Mouse (Mus musculus): Measurements from ENCODE around the gene Acap2.

DNA sequence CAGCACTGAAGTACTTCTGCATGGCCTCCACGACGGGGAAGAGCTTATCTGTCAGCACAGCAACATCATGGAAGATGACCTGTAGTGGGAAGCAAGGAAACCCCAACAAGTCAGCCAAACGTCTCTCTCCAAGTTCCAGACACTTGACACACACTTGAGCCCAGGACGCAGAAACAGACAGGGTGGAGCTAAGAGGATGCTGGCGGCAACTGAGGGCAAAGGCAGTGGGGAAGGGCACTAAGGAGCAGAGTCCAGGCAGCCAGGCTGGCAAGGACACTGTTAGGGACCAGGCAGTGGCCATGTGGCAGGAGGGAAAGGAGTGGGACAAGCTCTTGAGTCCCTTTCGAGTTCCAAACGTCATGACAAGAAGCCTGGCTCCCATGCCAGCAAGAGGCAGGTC lies 150.3 kb downstream of the Acap2 start:
- TF ChIP-seq MYOG (IDR thresholded peaks at IDR 0.05; ENCODE audit: control insufficient read depth in 1 of 3, insufficient read depth in 1 of 3, insufficient read length in 2 of 3, low read depth in 2 of 3) = no peak
- no peak for TF ChIP-seq POLR2A (IDR thresholded peaks at IDR 0.05; ENCODE audit: insufficient read length, low read depth)
- no peak for TF ChIP-seq USF1 (IDR thresholded peaks at IDR 0.05; ENCODE audit: low read depth)
- no peak for TF ChIP-seq REST (IDR thresholded peaks at IDR 0.05; ENCODE audit: insufficient read depth, insufficient read length)
- TF ChIP-seq MYOD1 (IDR thresholded peaks at IDR 0.05; ENCODE audit: control insufficient read depth in 1 of 3, insufficient read length in 2 of 3, low read depth in 2 of 3) = no peak
- no peak for TF ChIP-seq TCF12 (IDR thresholded peaks at IDR 0.05; ENCODE audit: insufficient read depth, poor library complexity, severe bottlenecking)
- no peak for TF ChIP-seq CEBPB (IDR thresholded peaks at IDR 0.05; ENCODE audit: insufficient read depth, poor library complexity, severe bottlenecking)
- TF ChIP-seq POLR2AphosphoS2 (IDR thresholded peaks at IDR 0.05; ENCODE audit: insufficient read length, low read depth) = no peak
- no peak for TF ChIP-seq MAX (IDR thresholded peaks at IDR 0.05; ENCODE audit: low read depth)
- no peak for TF ChIP-seq SRF (IDR thresholded peaks at IDR 0.05; ENCODE audit: control insufficient read depth, insufficient read length, low read depth)
